Mouse (Mus musculus) megakaryocyte, embryonic 14.5 days (primary cell): Measurements from ENCODE around the gene Dbn1.

Experiments
- FLI1 ChIP-seq: IDR thresholded peaks from 2 replicates; pipeline ENCODE4 v1.6.1; 2012; ENCODE audit warnings: low read length, inconsistent platforms, mixed read lengths
- GATA1 ChIP-seq: IDR thresholded peaks from 3 replicates; pipeline ENCODE4 v1.6.1; 2012; ENCODE audit warnings: mixed read lengths, low read length, inconsistent platforms, borderline replicate concordance

- TF ChIP-seq FLI1 (no peak), GATA1 (no peak)
Observed at GRCm38 (mm10) chr13:55465184-55465583, 22.7 kb downstream of the Dbn1 start.
